Mouse (Mus musculus) G1E (cell line): ENCODE data around the gene Tas2r137.

Experiments
- CTCF ChIP-seq: IDR thresholded peaks from 2 replicates; pipeline ENCODE4 v1.5.1; 2012; ENCODE audit warnings: low read depth, low read length, inconsistent platforms, mixed read lengths
- GATA1 ChIP-seq: IDR thresholded peaks from 2 replicates; pipeline ENCODE4 v1.6.1; 2012; ENCODE audit warnings: borderline replicate concordance, low read length, inconsistent platforms, mixed read lengths
- GATA2 ChIP-seq: IDR thresholded peaks from 2 replicates; pipeline ENCODE4 v1.6.1; 2012; ENCODE audit warnings: low read depth, low read length, inconsistent platforms, borderline replicate concordance
- TAL1 ChIP-seq: conservative IDR thresholded peaks from 2 replicates; pipeline ENCODE4 v1.6.1; 2012; ENCODE audit warnings: low read depth, low read length, inconsistent platforms, mixed read lengths

GRCm38 (mm10) chr6:40443281-40443928 lies 47.6 kb upstream of the Tas2r137 start:
- TF ChIP-seq CTCF (no peak), GATA1 (no peak), TAL1 (no peak), GATA2 (no peak)
